Mouse (Mus musculus) neural tube, embryonic 15.5 days (tissue): ENCODE data around the gene Gatc. TPM values are rescaled to one million over a fixed set of nuclear protein-coding genes. Genes with fewer than 3 reads are reported as not detected.
"Not testable (repeated sequence)": the region's sequence is repeated elsewhere in the genome, so short reads cannot be mapped to it uniquely, and the experiment has no call there.

ENCODE experiments used
- ATAC-seq: fragments of 200-750 bp; cut with Nextera tagmentation; 2 replicates; pipeline ENCODE4 v1.8.0; 2017; ENCODE audit warnings: mild to moderate bottlenecking, moderate TSS enrichment, moderate library complexity; ENCODE audit not compliant: low FRiP score
- H3K27ac ChIP-seq: fragments of 300-500 bp; sonication (generic); replicated peaks from 2 replicates; pipeline ENCODE4 v1.5.1; 2015; ENCODE audit warnings: mild to moderate bottlenecking, inconsistent platforms
- H3K27me3 ChIP-seq: fragments of 300-500 bp; sonication (generic); replicated peaks from 2 replicates; pipeline ENCODE4 v1.6.1; 2015; ENCODE audit warnings: inconsistent platforms
- H3K36me3 ChIP-seq: fragments of 300-500 bp; sonication (generic); 2 replicates; pipeline ENCODE4 v1.6.1; 2015; ENCODE audit warnings: inconsistent platforms
- H3K4me1 ChIP-seq: fragments of 300-500 bp; sonication (generic); 2 replicates; pipeline ENCODE4 v1.6.1; 2015; ENCODE audit warnings: inconsistent platforms
- H3K4me2 ChIP-seq: fragments of 300-500 bp; sonication (generic); 2 replicates; pipeline ENCODE4 v1.6.1; 2015; ENCODE audit warnings: inconsistent platforms, mild to moderate bottlenecking, moderate library complexity
- H3K4me3 ChIP-seq: fragments of 300-500 bp; sonication (generic); replicated peaks from 2 replicates; pipeline ENCODE4 v1.5.1; 2015; ENCODE audit warnings: mild to moderate bottlenecking, inconsistent platforms
- H3K9ac ChIP-seq: fragments of 300-500 bp; sonication (generic); replicated peaks from 2 replicates; pipeline ENCODE4 v1.6.1; 2015; ENCODE audit warnings: mild to moderate bottlenecking, inconsistent platforms
- H3K9me3 ChIP-seq: fragments of 300-500 bp; sonication (generic); replicated peaks from 2 replicates; pipeline ENCODE4 v1.6.1; 2016; ENCODE audit warnings: inconsistent platforms
- WGBS: fragments of 180-500 bp; shearing (Covaris S2); methylation state at CpG from one replicate; pipeline ENCODE4 v1.1.7; 2015; ENCODE audit warnings: mixed read lengths; 5-methylcytosine and 5-hydroxymethylcytosine counted together
- polyA plus RNA-seq: library from polyadenylated mRNA; unstranded; fragments of >200 nt; fragmentation: Nextera tagmentation; extraction: Ambion mirVana; gene quantifications from 2 replicates; pipeline ENCODE4 v1.2.1, GENCODE M21; 2015

Gene Gatc
- polyA plus RNA-seq, 1 experiment from 2014 or later = 32.2 TPM

GRCm38 (mm10) chr5:115326875-115327609 is 13.9 kb downstream of the Gatc start, which contains the start of gene Srsf9:
Gene Srsf9, plus strand, starts transcription at chr5:115327177.
- Histone ChIP-seq H3K4me2 (peak within 1 kb of the TSS; percentile 87), H3K9me3 (no peaks in the 10 kb centered on the region), H3K27me3 (no peaks in the 10 kb centered on the region), H3K9ac (peak within 1 kb of the TSS; percentile 93), H3K4me3 (peak within 1 kb of the TSS; percentile 94), H3K36me3 (peaks cover 18% of the 10 kb centered on the region), H3K27ac (peak within 1 kb of the TSS; percentile 93), H3K4me1 (peaks cover 38% of the 10 kb centered on the region)
- WGBS = under 1% methylated on average over 83 of the region's 97 CpGs
- ATAC-seq = peak; percentile 93

GRCm38 (mm10) chr5:115326256-115326831 is 14.6 kb downstream of the Gatc start:
- Histone ChIP-seq H3K9me3 (no peaks in the 10 kb centered on the region), H3K4me1 (peaks cover 38% of the 10 kb centered on the region), H3K27me3 (no peaks in the 10 kb centered on the region), H3K27ac (peak overlapping the region; percentile 93), H3K4me3 (peak overlapping the region; percentile 94), H3K9ac (peak overlapping the region; percentile 93), H3K4me2 (peak overlapping the region; percentile 87), H3K36me3 (peaks cover 11% of the 10 kb centered on the region)
- peak; percentile 53 for ATAC-seq
- WGBS = 29% methylated on average over 11 of the region's 11 CpGs

- peak overlapping the region; percentile 81 for H3K4me2 ChIP-seq
- H3K27me3 ChIP-seq = no peaks in the 10 kb centered on the region
- H3K9me3 ChIP-seq = no peaks in the 10 kb centered on the region
- peak overlapping the region; percentile 51 for H3K9ac ChIP-seq
- H3K36me3 ChIP-seq = no peaks in the 10 kb centered on the region
- WGBS = under 1% methylated on average over 22 of the region's 22 CpGs
- ATAC-seq = peak; percentile 63; the same call in 1 of the 2 replicates
- peak overlapping the region; percentile 41 for H3K4me3 ChIP-seq
- H3K27ac ChIP-seq = peak overlapping the region; percentile 77
- peaks cover 37% of the 10 kb centered on the region for H3K4me1 ChIP-seq
Observed at GRCm38 (mm10) chr5:115319004-115319940, 21.7 kb downstream of the Gatc start.

GRCm38 (mm10) chr5:115317645-115318328 is 23.2 kb downstream of the Gatc start:
- peaks cover 37% of the 10 kb centered on the region for H3K4me1 ChIP-seq
- no peak for ATAC-seq
- no peaks in the 10 kb centered on the region for H3K36me3 ChIP-seq
- no peak overlapping the region for H3K4me3 ChIP-seq
- H3K27ac ChIP-seq = peak overlapping the region; percentile 62
- 5% methylated on average over 10 of the region's 10 CpGs for whole genome bisulfite sequencing
- H3K9me3 ChIP-seq = no peaks in the 10 kb centered on the region
- peak overlapping the region; percentile 10; the same call in 1 of the 2 replicates for H3K4me2 ChIP-seq
- H3K27me3 ChIP-seq = no peaks in the 10 kb centered on the region
- no peak overlapping the region for H3K9ac ChIP-seq

- H3K4me2 ChIP-seq = peak overlapping the region; percentile 9; the same call in 1 of the 2 replicates
- no peaks in the 10 kb centered on the region for H3K36me3 ChIP-seq
- no peak for ATAC-seq
- WGBS = 2% methylated on average over 14 of the region's 14 CpGs
- H3K4me3 ChIP-seq = no peak overlapping the region
- H3K4me1 ChIP-seq = peaks cover 37% of the 10 kb centered on the region
- no peak overlapping the region for H3K9ac ChIP-seq
- no peaks in the 10 kb centered on the region for H3K27me3 ChIP-seq
- H3K9me3 ChIP-seq = no peaks in the 10 kb centered on the region
- peak overlapping the region; percentile 62 for H3K27ac ChIP-seq
Observed at GRCm38 (mm10) chr5:115316968-115317644, 23.9 kb downstream of the Gatc start.

GRCm38 (mm10) chr5:115313668-115313943 is 27.4 kb downstream of the Gatc start:
- Histone ChIP-seq H3K9me3 (no peaks in the 10 kb centered on the region), H3K4me2 (no peak overlapping the region), H3K36me3 (no peaks in the 10 kb centered on the region), H3K9ac (no peak overlapping the region), H3K27me3 (no peaks in the 10 kb centered on the region), H3K4me3 (no peak overlapping the region), H3K27ac (no peak overlapping the region), H3K4me1 (peaks cover 24% of the 10 kb centered on the region)
- no peak for ATAC-seq
- 43% methylated on average over 5 of the region's 5 CpGs for WGBS

- Histone ChIP-seq H3K9me3 (no peaks in the 10 kb centered on the region), H3K36me3 (no peaks in the 10 kb centered on the region), H3K4me3 (no peak overlapping the region), H3K27ac (no peak overlapping the region), H3K4me1 (peaks cover 19% of the 10 kb centered on the region), H3K4me2 (no peak overlapping the region), H3K27me3 (no peaks in the 10 kb centered on the region), H3K9ac (no peak overlapping the region)
- ATAC-seq = no peak
- WGBS = 76% methylated on average over 10 of the region's 10 CpGs
Observed at GRCm38 (mm10) chr5:115312816-115313667, 27.9 kb downstream of the Gatc start.

- Histone ChIP-seq H3K4me3 (no peak overlapping the region), H3K4me1 (peaks cover 12% of the 10 kb centered on the region), H3K36me3 (no peaks in the 10 kb centered on the region), H3K9ac (no peak overlapping the region), H3K27me3 (no peaks in the 10 kb centered on the region), H3K9me3 (no peaks in the 10 kb centered on the region), H3K27ac (no peak overlapping the region), H3K4me2 (no peak overlapping the region)
- 88% methylated on average over 4 of the region's 4 CpGs for WGBS
- no peak for ATAC-seq
Observed at GRCm38 (mm10) chr5:115312354-115312753, 28.6 kb downstream of the Gatc start.

GRCm38 (mm10) chr5:115302190-115302589 is 38.8 kb downstream of the Gatc start:
- not testable (repeated sequence) for H3K9me3 ChIP-seq, ATAC-seq, H3K4me3 ChIP-seq, H3K9ac ChIP-seq, H3K27me3 ChIP-seq, H3K27ac ChIP-seq
- Histone ChIP-seq H3K4me2 (peak overlapping the region; percentile 65), H3K4me1 (peaks cover 32% of the 10 kb centered on the region), H3K36me3 (peaks cover 16% of the 10 kb centered on the region)
- 90% methylated on average over 5 of the region's 7 CpGs for WGBS

GRCm38 (mm10) chr5:115301615-115302014 is 39.4 kb downstream of the Gatc start:
- H3K36me3 ChIP-seq = peaks cover 21% of the 10 kb centered on the region
- no peak; the same call in 1 of the 2 replicates for ATAC-seq
- H3K27me3 ChIP-seq = no peaks in the 10 kb centered on the region
- no peaks in the 10 kb centered on the region for H3K9me3 ChIP-seq
- H3K27ac ChIP-seq = peak overlapping the region; percentile 78
- peaks cover 34% of the 10 kb centered on the region for H3K4me1 ChIP-seq
- peak overlapping the region; percentile 82 for H3K4me3 ChIP-seq
- H3K4me2 ChIP-seq = peak overlapping the region; percentile 65
- WGBS = 28% methylated on average over 13 of the region's 13 CpGs
- H3K9ac ChIP-seq = peak overlapping the region; percentile 52
